Mouse (Mus musculus): ENCODE measurements at regions not wholly inside any gene's neighbourhood (a gene's known extent, or its start where the extent isn't known, plus 50 kb on each side); places are given as distances from the start of the nearest gene placed in this dataset.

DNA sequence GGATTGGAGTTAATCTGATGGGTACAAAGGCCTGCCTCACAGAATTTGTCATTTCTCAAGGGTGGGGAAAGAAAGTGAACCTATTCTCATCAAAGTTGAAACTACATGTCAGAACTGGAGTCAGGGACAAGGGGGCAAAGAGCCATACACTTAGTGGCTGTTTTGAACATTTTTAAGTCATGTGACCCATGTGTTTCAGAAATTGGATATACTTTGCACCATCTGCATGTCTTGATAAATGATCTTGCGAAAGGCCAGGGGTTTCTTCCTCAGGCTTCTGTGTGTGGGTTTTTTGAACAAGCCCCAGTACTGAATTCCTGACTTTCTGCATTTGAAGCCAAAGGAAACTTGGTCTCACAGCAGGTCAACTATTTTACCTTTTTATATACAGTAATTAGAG lies 911.7 kb upstream of the Lrrc6 start:
- TF ChIP-seq CTCF (IDR thresholded peaks at IDR 0.05; ENCODE audit: extremely low read depth, insufficient read depth, low read length) (no peak), POLR2A (IDR thresholded peaks at IDR 0.05; ENCODE audit: extremely low read depth, insufficient read depth, low read length) (no peak)
